Mouse (Mus musculus) CD8-positive naive resting alpha-beta T cell, adult 2 months (primary cell): ENCODE results near the gene Dcdc2b.

Experiments
- DNase-seq, 2 experiments: peaks; one replicate each; pipeline ENCODE4 v3.0.0; 2022; ENCODE audit warnings: low read depth in 2 of 2, low spot score in 2 of 2

Dcdc2b gene

DNA sequence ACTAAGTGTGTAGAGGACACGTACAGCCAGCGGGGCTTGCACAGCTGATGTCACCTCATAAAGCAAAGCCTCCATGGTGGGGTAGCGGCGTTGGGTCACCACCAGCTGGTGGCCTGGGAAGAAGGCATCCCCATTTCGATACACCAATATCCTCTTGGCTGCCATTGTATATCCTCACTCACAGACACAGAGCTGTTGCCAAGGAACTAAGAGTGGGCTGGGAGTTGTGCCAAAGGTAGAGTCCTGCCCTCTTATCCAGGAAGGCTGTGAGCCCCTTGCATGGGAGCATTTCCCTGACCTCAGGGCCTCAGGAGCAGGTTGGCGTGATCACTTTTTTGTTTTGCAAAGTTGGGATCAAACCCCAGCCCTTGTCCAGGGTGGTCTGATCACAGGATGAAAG is at the start of gene Dcdc2b:
TSS of gene Dcdc2b (minus strand) at position 165 of the 400 bp plus-strand sequence.
- DNase-seq: no peak

DNA sequence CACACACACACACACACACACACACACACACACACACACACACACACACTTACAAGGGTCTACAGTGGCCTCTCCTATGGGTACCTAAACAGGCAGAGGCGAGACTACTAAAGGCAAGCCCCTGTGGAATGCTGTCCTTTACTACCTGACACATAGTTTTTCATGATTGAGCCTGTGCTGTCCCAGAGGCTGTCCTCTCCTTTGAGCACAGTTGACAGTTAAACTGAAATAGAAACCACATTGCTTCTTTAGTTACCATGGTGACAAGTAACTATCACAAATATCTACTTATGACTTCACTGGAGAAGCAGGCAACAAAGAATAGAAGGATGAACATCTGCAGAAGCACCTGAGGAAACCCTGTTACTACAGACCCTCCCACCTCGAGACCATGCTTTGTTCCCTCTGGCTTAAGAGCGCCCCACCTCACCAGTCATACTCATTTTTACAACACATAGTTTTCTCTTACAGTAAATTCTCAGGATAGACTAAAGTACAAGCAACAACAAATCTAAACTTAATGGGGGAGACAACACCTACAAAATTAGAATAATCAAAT is 48.3 kb upstream of the Dcdc2b start:
- no peak for DNase-seq

GRCm38 (mm10) chr4:129661584-129661983 is 47.5 kb upstream of the Dcdc2b start:
- DNase-seq: no peak

DNA sequence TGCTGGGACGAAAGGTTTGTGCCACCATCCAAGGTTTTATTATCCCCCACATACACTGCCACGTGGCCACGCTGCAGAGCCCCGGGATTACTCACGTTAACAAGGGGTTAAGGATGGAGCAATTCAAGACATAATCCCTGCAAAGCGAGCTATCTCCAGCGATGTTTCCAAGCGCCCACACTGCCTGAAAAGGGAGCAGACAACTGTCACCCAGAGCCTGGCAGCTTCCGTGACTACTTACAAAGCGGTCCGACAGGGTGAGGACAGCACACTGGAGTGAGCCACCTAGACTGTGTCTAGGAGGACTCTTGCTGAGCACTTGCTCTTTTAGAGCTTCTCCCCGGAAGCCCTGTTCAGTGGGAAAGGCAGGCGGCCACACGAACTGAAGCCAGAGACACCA is 40.7 kb upstream of the Dcdc2b start:
- DNase-seq: no peak

DNA sequence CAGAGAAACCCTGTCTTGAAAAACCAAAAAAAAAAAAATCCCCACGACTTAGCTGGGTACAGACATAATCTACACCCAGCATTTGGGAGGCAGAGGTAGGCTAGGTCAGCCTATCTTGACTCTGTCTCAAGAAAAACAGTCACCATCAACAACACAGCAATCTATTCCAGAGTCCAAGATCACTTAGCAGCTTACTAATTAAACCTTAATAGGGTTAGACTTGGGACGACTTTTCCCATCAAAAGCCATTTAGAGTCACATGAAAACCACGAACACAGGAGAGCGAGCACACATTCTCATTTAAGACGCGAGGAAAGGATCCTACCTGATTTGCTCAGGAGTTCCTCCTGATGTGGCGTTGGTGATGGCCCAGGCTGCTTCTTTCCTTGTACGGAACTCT is 36.3 kb upstream of the Dcdc2b start:
- DNase-seq: no peak

DNA sequence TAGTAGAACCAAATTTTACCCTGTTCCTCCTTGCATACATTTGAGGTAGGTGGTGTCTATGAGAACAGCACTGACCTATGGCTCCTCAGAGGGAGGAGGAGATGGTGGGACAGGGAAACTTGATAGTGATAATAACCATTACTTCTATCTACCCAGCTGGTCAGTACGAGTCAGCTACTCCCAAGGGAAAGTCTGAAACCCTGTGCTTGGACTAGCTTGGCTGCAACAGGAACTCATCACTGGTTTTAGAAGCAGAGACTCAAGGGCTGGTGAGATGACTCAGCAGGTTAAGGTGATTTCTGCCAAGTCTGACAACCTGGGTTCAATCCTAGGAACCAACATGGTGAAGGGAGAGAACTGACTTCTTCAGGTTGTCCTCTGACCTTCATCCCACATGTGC is 34.6 kb upstream of the Dcdc2b start:
- DNase-seq: no peak

- no peak for DNase-seq
These were observed 31.1 kb upstream of the Dcdc2b start for GRCm38 (mm10) chr4:129645204-129645603.

- no peak for DNase-seq
These were observed 27.7 kb upstream of the Dcdc2b start for GRCm38 (mm10) chr4:129641756-129642155.

GRCm38 (mm10) chr4:129640638-129641467 is 26.8 kb upstream of the Dcdc2b start, which contains the start of gene Txlna:
TSS of gene Txlna (minus strand) at chr4:129641065.
- peak; percentile 88 to 93 for DNase-seq

DNA sequence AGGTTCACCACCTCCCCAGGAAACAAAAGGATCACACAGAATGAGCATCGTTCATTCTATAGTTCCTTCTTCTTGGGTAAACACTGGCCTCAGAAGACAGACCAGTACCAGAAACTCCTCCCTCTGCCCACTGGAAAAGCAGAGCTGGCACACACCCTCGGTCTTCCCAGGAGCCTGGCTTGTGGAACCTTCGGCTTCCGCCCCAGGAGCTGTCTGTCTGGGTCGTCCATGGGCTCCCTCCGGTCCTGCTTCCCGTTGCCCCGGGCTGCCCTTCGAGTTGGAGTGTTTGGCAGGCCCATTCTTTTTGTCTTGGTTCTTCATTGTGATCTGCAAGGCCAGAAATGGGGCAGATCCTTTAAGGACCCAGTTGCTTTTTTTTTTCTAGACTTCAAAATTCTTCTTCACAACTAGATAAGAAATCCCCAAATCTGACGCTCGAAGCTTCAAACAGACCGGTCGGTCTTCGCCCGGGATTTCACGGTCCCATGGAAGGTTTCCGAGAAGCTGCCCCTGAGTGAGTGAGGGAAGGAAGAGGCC is 26.1 kb upstream of the Dcdc2b start:
- DNase-seq: peak in 1 of 2 experiments; percentile 8

DNA sequence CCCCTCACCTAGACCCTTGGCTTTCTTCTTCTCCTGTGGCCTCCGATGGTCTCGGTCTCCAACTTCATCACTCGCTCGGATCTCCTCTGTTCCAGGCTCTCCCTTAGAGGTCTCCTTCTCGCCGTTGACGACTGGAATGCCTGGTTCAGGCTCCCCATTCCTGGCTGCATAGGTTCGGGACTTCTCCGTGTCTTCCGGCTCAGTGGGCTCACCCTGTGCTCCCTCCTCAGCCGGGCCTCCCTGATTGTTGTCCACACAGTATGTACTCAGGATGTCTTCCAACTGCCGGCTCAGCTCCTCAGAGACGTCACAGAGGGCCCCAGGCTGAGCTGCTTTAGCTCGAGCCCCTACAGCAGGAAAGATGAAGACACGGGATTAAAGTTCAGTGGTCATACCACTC is 25.2 kb upstream of the Dcdc2b start:
- no peak for DNase-seq

GRCm38 (mm10) chr4:129633852-129634251 is 19.8 kb upstream of the Dcdc2b start:
- DNase-seq: no peak

DNA sequence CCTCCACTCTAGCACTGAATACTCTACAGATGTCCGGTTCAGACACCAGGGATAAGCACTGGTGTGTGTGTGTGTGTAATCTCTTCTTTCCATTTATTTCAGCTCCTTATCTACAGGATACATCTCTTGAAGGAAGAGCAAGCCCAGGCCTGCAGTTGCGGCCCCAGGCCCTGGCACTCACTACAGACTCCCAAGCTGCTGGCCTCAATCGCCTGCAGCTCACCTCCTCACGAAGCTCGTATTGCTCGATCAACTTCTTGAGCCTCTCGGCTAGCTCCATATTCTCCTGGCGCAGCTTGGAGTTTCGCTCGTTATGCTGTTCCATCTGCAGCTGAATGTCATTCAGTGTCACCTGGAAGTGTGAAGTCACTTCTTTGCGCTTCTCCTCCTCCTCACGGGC is 17.8 kb upstream of the Dcdc2b start:
- no peak for DNase-seq

- DNase-seq: no peak
These were observed 16.9 kb upstream of the Dcdc2b start for GRCm38 (mm10) chr4:129630944-129631343.

DNA sequence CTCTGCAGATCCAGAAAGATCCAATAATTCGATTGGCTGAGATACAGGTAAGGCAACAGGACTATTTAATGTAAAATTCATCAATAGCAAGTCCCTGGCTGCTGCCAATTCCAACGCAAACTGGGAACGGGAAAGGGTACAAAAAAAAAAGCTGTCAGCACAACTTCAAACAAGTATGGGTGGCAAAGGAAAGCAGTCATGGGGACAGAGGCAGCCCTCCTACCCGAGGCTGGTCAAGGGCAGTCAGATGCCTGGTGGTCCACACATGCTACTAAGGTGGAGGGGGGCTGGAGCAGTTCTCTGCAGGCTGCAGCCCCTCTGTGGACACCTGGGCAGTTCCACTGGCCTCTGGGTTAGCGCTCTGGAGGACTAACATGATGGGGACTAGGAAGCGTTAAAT is 12.0 kb upstream of the Dcdc2b start:
- no peak for DNase-seq

DNA sequence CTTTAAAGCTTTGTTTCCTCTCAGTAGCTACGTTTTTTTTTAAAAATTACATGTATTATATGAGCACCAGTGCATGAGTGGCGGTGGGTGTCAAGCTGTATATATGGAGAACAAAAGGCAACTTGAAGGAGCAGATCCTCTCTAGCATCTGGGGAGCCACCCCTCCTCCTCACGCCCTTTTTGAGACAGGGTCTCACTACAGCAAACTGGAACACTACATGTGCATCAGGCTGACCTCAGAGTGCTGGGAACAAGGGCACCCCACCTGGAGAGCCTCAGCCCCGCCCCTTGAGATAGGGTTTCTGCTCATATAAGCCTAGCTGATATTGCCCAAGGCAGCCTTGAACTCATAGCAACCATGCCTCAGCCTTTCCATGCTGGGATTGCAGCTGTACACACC is 11.4 kb upstream of the Dcdc2b start:
- no peak for DNase-seq

- DNase-seq: peak; percentile 26 to 27
These were observed 10.9 kb upstream of the Dcdc2b start for GRCm38 (mm10) chr4:129625029-129625370.

DNA sequence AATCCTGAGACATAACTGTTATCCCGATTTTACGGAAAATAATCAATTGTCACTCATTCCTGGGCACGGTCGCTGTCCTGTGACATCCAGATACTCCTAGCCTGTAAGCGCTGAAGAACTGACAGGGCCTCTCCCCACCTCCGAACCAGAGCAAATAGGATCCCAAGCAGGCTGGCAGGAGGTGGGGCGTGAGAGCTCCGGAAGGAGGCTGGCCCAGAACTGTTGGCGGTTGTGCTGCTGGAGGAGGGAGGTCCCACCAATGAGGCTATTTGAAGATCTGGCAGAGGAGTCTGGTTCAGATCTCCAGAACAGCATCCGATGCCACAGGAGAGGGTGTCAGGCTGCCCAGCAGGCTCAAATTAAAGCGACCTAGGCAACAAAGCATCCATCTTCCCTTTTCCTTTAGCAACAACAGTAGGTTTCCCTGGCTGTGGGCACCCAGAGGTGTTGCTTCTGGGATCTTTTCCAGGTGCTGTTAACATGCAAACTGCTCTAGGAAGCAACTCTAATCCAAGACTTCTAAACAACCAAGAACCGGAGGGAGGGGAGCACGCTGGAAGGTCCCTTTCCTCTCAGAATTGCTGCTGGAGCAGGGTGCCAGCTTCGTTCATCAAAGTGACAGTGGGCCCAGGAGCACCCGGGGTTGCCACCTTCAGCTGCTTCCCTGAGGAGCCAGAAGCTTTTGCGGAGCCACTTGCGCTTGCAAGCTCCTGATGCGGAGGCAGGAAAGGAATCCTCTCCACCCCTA is 10.4 kb upstream of the Dcdc2b start:
- peak; percentile 81 to 84 for DNase-seq

DNA sequence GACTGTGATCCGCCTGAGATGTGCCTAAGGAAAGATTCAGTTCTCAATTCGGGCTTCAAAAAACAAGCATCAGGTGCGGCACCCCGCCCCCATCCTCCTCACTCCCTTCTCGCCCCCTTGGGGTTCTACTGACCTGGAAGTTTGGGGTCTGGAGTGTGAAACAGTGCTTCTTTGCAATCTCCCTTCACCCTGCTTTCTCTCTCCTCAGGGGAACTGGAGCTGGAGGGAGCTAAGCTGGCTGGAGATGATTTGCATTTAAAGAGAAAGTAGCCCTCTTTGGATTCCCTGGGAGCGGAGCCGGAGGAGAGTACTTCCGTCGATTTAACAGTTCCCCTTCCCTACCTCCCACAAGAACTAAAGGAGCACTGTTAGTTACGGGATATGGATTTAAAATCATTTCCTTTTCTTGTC is 9.6 kb upstream of the Dcdc2b start, which contains the start of gene Ccdc28b:
TSS of gene Ccdc28b (minus strand) at position 267 of the 411 bp plus-strand sequence.
- no peak for DNase-seq

GRCm38 (mm10) chr4:129622803-129623535 is 8.9 kb upstream of the Dcdc2b start:
- DNase-seq: no peak
